Mouse (Mus musculus) MEL (cell line): ENCODE data around the gene Borcs5.
A peak's percentile ranks its signal among the peaks of the same experiment; 100 is the strongest.

Experiments used
- CHD2 ChIP-seq: IDR thresholded peaks from 2 replicates; pipeline ENCODE4 v1.6.1; 2011; ENCODE audit warnings: low read length, improper control_type of control experiment
- CTCF ChIP-seq, 3 experiments: IDR thresholded peaks in 2 of 3; conservative IDR thresholded peaks in 1 of 3; 2 replicates each; pipeline ENCODE4 v1.5.1; 2011 to 2012; ENCODE audit warnings: low read length in 3 of 3, low read depth in 2 of 3, mild to moderate bottlenecking in 2 of 3, improper control_type of control experiment in 1 of 3, inconsistent platforms in 1 of 3, mixed read lengths in 1 of 3, moderate library complexity in 1 of 3; ENCODE audit not compliant: control insufficient read depth in 1 of 3, insufficient read depth in 1 of 3, poor library complexity in 1 of 3, severe bottlenecking in 1 of 3
- EP300 ChIP-seq, 2 experiments: IDR thresholded peaks; 2 replicates each; pipeline ENCODE4 v1.6.1; 2011; ENCODE audit warnings: improper control_type of control experiment in 2 of 2, low read length in 2 of 2, low read depth in 1 of 2, mild to moderate bottlenecking in 1 of 2
- GATA1 ChIP-seq: IDR thresholded peaks from 2 replicates; pipeline ENCODE4 v1.6.1; 2011; ENCODE audit warnings: low read depth, low read length, improper control_type of control experiment
- KAT2A ChIP-seq: conservative IDR thresholded peaks from 2 replicates; pipeline ENCODE4 v1.6.1; 2012; ENCODE audit warnings: low read depth, low read length, improper control_type of control experiment, inconsistent platforms
- MAFK ChIP-seq: IDR thresholded peaks from 2 replicates; pipeline ENCODE4 v1.6.1; 2011; ENCODE audit warnings: low read depth, mild to moderate bottlenecking, low read length, improper control_type of control experiment, borderline replicate concordance
- POLR2A ChIP-seq, 2 experiments: IDR thresholded peaks; 2 replicates each; pipeline ENCODE4 v1.6.1; 2011 to 2012; ENCODE audit warnings: low read length in 2 of 2, mild to moderate bottlenecking in 2 of 2, control low read depth in 1 of 2, improper control_type of control experiment in 1 of 2, low read depth in 1 of 2, moderate library complexity in 1 of 2; ENCODE audit not compliant: control insufficient read depth in 1 of 2, insufficient read depth in 1 of 2, poor library complexity in 1 of 2
- POLR2AphosphoS2 ChIP-seq: IDR thresholded peaks from 2 replicates; pipeline ENCODE4 v1.6.1; 2011; ENCODE audit warnings: low read length, improper control_type of control experiment
- POLR2AphosphoS5 ChIP-seq: IDR thresholded peaks from 2 replicates; pipeline ENCODE4 v1.6.1; 2012; ENCODE audit warnings: low read depth, borderline replicate concordance, mild to moderate bottlenecking, inconsistent platforms, low read length, moderate library complexity, mixed read lengths
- RAD21 ChIP-seq: IDR thresholded peaks from 2 replicates; pipeline ENCODE4 v1.6.1; 2011; ENCODE audit warnings: mild to moderate bottlenecking, low read depth, low read length, improper control_type of control experiment
- UBTF ChIP-seq: IDR thresholded peaks from 2 replicates; pipeline ENCODE4 v1.6.1; 2012; ENCODE audit warnings: low read depth, mild to moderate bottlenecking, inconsistent platforms, low read length, improper control_type of control experiment, moderate library complexity, borderline replicate concordance; ENCODE audit not compliant: insufficient read depth
- USF2 ChIP-seq, 2 experiments: IDR thresholded peaks; 2 replicates each; pipeline ENCODE4 v1.6.1; 2011 to 2012; ENCODE audit warnings: improper control_type of control experiment in 2 of 2, low read length in 2 of 2, borderline replicate concordance in 1 of 2, inconsistent platforms in 1 of 2, low read depth in 1 of 2, mild to moderate bottlenecking in 1 of 2; ENCODE audit not compliant: insufficient read depth in 1 of 2
- ZC3H11A ChIP-seq: IDR thresholded peaks from 2 replicates; pipeline ENCODE4 v1.6.1; 2012; ENCODE audit warnings: low read depth, mild to moderate bottlenecking, inconsistent platforms, low read length, improper control_type of control experiment
- ZNF384 ChIP-seq: IDR thresholded peaks from 2 replicates; pipeline ENCODE4 v1.6.1; 2012; ENCODE audit warnings: low read depth, mild to moderate bottlenecking, inconsistent platforms, low read length, improper control_type of control experiment

DNA sequence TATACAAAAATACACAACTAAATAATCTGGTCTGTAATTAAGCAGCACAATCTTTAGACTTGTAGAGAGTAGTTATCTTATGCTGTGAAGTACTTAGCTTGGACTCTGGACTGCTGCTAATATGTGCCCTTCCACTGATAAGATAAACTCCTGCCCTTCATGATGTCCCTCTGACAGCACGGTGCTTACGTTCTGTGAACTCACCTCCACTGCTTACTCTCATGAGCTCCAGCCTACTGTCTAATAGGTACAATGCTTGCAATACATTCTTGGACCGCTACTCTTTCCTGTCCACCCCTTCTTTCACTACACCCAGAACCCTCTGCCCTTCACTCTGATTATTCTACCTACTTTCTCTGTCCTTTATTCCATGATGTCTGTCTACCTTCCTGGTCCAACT is 91.7 kb downstream of the Borcs5 start:
- TF ChIP-seq CHD2 (no peak), CTCF (IDR thresholded peaks at IDR 0.05 in 2 of 3, conservative IDR thresholded peaks at IDR 0.05 in 1 of 3; ENCODE audit: control insufficient read depth in 1 of 3, insufficient read depth in 1 of 3, low read depth in 2 of 3, low read length in 3 of 3, poor library complexity in 1 of 3, severe bottlenecking in 1 of 3) (no peak), POLR2AphosphoS5 (no peak), EP300 (IDR thresholded peaks at IDR 0.05; ENCODE audit: low read depth in 1 of 2, low read length in 2 of 2) (no peak), USF2 (IDR thresholded peaks at IDR 0.05; ENCODE audit: borderline replicate concordance in 1 of 2, insufficient read depth in 1 of 2, low read depth in 1 of 2, low read length in 2 of 2) (no peak), GATA1 (0 out of 2 replicates have a peak, but pooled peaks have one; percentile 27), ZC3H11A (no peak), MAFK (no peak), POLR2A (IDR thresholded peaks at IDR 0.05; ENCODE audit: control insufficient read depth in 1 of 2, insufficient read depth in 1 of 2, low read depth in 1 of 2, low read length in 2 of 2, poor library complexity in 1 of 2) (no peak), KAT2A (no peak), ZNF384 (no peak), RAD21 (no peak), POLR2AphosphoS2 (no peak), UBTF (no peak)
